In the genomic region with DNA sequence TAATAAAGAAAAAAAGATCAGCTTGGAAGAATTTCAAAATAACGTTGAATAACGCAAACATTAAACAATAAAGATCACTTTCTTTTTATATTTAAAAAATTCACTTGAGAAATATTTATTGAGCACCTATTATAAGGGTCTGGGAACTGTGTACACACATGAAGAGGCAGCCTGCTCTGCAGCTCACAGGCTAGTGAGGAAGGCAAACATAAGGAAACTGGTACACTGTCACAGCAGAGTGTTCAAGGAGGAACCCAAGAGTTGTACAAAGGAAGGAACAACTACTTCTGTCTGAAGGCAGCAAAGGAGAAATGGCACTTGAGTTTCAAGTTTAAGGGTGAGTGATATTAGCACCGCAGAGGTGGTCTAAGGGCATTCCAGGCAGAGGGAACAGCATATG, we compare ENCODE assay signal across 16 mouse cellular contexts.
"Had no signal": no experiment of that assay in that cellular context is flagged by ENCODE, and none has a peak within 500 bp of the region (broad histone marks: within the 10 kb centered on the region; RNA-seq: fewer than 3 reads in every experiment).

No protein-coding gene starts in this region.

- H3K27me3 ChIP-seq: neural tube, embryonic 13.5 days; neural tube, embryonic 15.5 days; stomach, embryonic 15.5 days had no signal

- H3K27ac ChIP-seq: neural tube, embryonic 13.5 days; neural tube, embryonic 15.5 days; stomach, embryonic 15.5 days; stomach, postnatal 0 days had no signal

- H3K4me3 ChIP-seq: neural tube, embryonic 13.5 days; neural tube, embryonic 15.5 days; stomach, embryonic 15.5 days had no signal

- H3K9ac ChIP-seq: neural tube, embryonic 13.5 days; neural tube, embryonic 15.5 days; stomach, embryonic 15.5 days had no signal

- H3K4me1 ChIP-seq: neural tube, embryonic 13.5 days; neural tube, embryonic 15.5 days; stomach, embryonic 15.5 days had no signal

- H3K9me3 ChIP-seq: neural tube, embryonic 13.5 days; neural tube, embryonic 15.5 days; stomach, embryonic 15.5 days had no signal

- H3K4me2 ChIP-seq: neural tube, embryonic 13.5 days; neural tube, embryonic 15.5 days; stomach, embryonic 15.5 days had no signal

- DNase-seq: retina, postnatal 1 day; right cerebral cortex, adult 18-20 months; right cerebral cortex, postnatal 14 days; right cerebral cortex, postnatal 25 days; right cerebral cortex, postnatal 4 days; spleen, adult 18-20 months; thymus, adult 18-20 months; thymus, adult 2 months; thymus, postnatal 14 days; thymus, postnatal 25 days; thymus, postnatal 36 days; thymus, postnatal 4 days had no signal
